Mouse (Mus musculus) midbrain, postnatal 0 days (tissue): ENCODE data around the gene Srp68. TPM values are rescaled to one million over a fixed set of nuclear protein-coding genes. Genes with fewer than 3 reads are reported as not detected.

ENCODE experiments used
- ATAC-seq: fragments of 200-750 bp; cut with Nextera tagmentation; 2 replicates; pipeline ENCODE4 v1.8.0; 2017; ENCODE audit warnings: moderate number of reproducible peaks, mild to moderate bottlenecking, moderate TSS enrichment, moderate library complexity; ENCODE audit not compliant: low FRiP score
- DNase-seq: peaks from one replicate; pipeline ENCODE4 v3.0.0-alpha.2; 2015; ENCODE audit warnings: low spot score
- H3K27ac ChIP-seq: fragments of 300-500 bp; sonication (generic); 2 replicates; pipeline ENCODE4 v1.5.1; 2014; ENCODE audit warnings: low read depth, mild to moderate bottlenecking, low read length, mixed read lengths
- H3K27me3 ChIP-seq: fragments of 300-500 bp; sonication (generic); 2 replicates; pipeline ENCODE4 v1.6.1; 2014; ENCODE audit warnings: low read length, control low read depth, mixed read lengths; ENCODE audit not compliant: insufficient read depth
- H3K36me3 ChIP-seq: fragments of 300-500 bp; sonication (generic); 2 replicates; pipeline ENCODE4 v1.6.1; 2014; ENCODE audit warnings: low read length, control low read depth, mixed read lengths; ENCODE audit not compliant: insufficient read depth
- H3K4me1 ChIP-seq: fragments of 300-500 bp; sonication (generic); 2 replicates; pipeline ENCODE4 v1.6.1; 2014; ENCODE audit warnings: mild to moderate bottlenecking, control low read depth, antibody characterized with exemption, low read length, mixed read lengths; ENCODE audit not compliant: insufficient read depth
- H3K4me2 ChIP-seq: fragments of 300-500 bp; sonication (generic); 2 replicates; pipeline ENCODE4 v1.6.1; 2014; ENCODE audit warnings: low read depth, mild to moderate bottlenecking, low read length, mixed read lengths; ENCODE audit not compliant: poor library complexity, severe bottlenecking
- H3K4me3 ChIP-seq: fragments of 300-500 bp; sonication (generic); 2 replicates; pipeline ENCODE4 v1.5.1; 2014; ENCODE audit warnings: low read depth, mild to moderate bottlenecking, low read length, moderate library complexity
- H3K9ac ChIP-seq: fragments of 300-500 bp; sonication (generic); replicated peaks from 2 replicates; pipeline ENCODE4 v1.6.1; 2014; ENCODE audit warnings: mild to moderate bottlenecking, low read length, moderate library complexity, mixed read lengths; ENCODE audit not compliant: poor library complexity, severe bottlenecking
- H3K9me3 ChIP-seq: fragments of 300-500 bp; sonication (generic); 2 replicates; pipeline ENCODE4 v1.6.1; 2016; ENCODE audit warnings: low read length, control low read depth
- CTCF ChIP-seq: IDR thresholded peaks from 2 replicates; pipeline ENCODE4 v1.5.1; 2016; ENCODE audit warnings: antibody characterized with exemption, mild to moderate bottlenecking
- WGBS: fragments of 180-500 bp; shearing (Covaris S2); extraction: QIAGEN DNeasy Blood & Tissue Kit; methylation state at CpG from one replicate; pipeline ENCODE4 v1.1.7; 2014; 5-methylcytosine and 5-hydroxymethylcytosine counted together
- polyA plus RNA-seq: library from polyadenylated mRNA; unstranded; fragments of >200 nt; fragmentation: Nextera tagmentation; extraction: Ambion mirVana; gene quantifications from 2 replicates; pipeline ENCODE4 v1.2.1, GENCODE M21; 2015
- total RNA-seq: library from RNA; depleted of rRNA; stranded (reverse); fragments of >200 nt; gene quantifications from 2 replicates; pipeline ENCODE4 v1.2.3, GENCODE M21; 2014

Srp68 gene
- total and polyA plus RNA-seq, 2 experiments from 2014 or later: 17.7 to 47.9 TPM

- 89% methylated on average over 8 of the region's 8 CpGs for WGBS
- H3K4me3 ChIP-seq: no peak overlapping the region
- DNase-seq: no peak
These were observed 39.1 kb downstream of the Srp68 start for GRCm38 (mm10) chr11:116234901-116235300.

GRCm38 (mm10) chr11:116232427-116232826, 41.6 kb downstream of the Srp68 start:
- H3K27me3 ChIP-seq: no peaks in the 10 kb centered on the region
- no peaks in the 10 kb centered on the region for H3K36me3 ChIP-seq
- H3K4me3 ChIP-seq: no peak overlapping the region
- DNase-seq: no peak
- no peaks in the 10 kb centered on the region for H3K4me1 ChIP-seq
- H3K9me3 ChIP-seq: no peaks in the 10 kb centered on the region
- H3K4me2 ChIP-seq: no peak overlapping the region
- ATAC-seq: no peak
- H3K9ac ChIP-seq: no peak overlapping the region
- H3K27ac ChIP-seq: no peak overlapping the region
- WGBS: 33% methylated on average over 16 of the region's 17 CpGs
- no peak for TF ChIP-seq CTCF

More at GRCm38 (mm10) chr11:116234901-116235300, 39.1 kb downstream of the Srp68 start:
- Histone ChIP-seq H3K36me3 (no peaks in the 10 kb centered on the region), H3K9ac (no peak overlapping the region), H3K9me3 (no peaks in the 10 kb centered on the region), H3K4me1 (no peaks in the 10 kb centered on the region), H3K4me2 (no peak overlapping the region), H3K27ac (no peak overlapping the region), H3K27me3 (peaks cover 6% of the 10 kb centered on the region; the same call in 1 of the 2 replicates)
- TF ChIP-seq CTCF: no peak
- no peak for ATAC-seq

DNA sequence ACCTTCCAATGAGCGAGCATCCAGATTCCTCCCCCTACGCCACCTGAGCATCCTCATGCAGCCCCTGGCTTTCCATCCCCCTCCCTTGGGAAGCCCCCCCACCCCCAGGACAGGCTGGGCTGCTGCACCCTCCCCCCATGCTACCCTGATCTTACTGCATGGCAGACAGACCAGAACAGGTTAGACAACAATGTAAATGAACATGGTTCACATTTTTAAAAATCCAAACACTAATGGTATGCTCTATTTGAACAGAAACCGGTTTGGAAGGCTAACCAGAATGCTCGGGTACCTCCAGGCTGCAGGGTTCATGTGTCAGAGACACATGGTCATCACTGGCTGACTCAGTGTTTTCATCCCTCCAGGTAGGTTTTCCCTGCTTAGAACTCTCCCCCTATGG, 45.3 kb downstream of the Srp68 start:
- TF ChIP-seq CTCF: no peak

DNA sequence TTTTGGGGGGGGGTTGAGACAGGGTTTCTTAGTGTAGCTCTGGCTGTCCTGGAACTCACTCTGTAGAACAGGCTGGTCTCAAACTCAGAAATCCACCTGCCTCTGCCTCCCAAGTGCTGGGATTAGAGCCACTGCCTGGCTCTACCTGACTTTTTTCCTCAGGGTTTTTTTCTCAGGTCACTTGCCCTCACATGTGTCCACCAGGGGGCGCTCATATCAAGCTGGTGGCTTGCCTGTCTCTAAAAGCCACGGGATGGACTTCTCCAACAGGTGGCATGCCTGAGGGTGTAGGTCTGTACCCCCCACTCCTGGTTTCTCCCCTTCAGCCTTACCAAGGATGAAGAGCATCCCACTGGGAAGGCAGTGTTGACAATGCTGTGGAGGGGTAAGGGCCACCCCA, 47.6 kb downstream of the Srp68 start:
- 2% methylated on average over 2 of the region's 2 CpGs for WGBS
- no peaks in the 10 kb centered on the region; the same call in 1 of the 2 replicates for H3K9me3 ChIP-seq
- no peak for ATAC-seq
- H3K27ac ChIP-seq: no peak overlapping the region
- H3K9ac ChIP-seq: no peak overlapping the region
- peak; percentile 65 for DNase-seq
- peaks cover 29% of the 10 kb centered on the region for H3K27me3 ChIP-seq
- no peak overlapping the region for H3K4me3 ChIP-seq
- no peaks in the 10 kb centered on the region for H3K36me3 ChIP-seq
- no peaks in the 10 kb centered on the region for H3K4me1 ChIP-seq
- H3K4me2 ChIP-seq: no peak overlapping the region
- TF ChIP-seq CTCF: peak; percentile 80

More for the DNA sequence above, 45.3 kb downstream of the Srp68 start:
- H3K36me3 ChIP-seq: no peaks in the 10 kb centered on the region
- H3K9ac ChIP-seq: no peak overlapping the region
- H3K4me1 ChIP-seq: no peaks in the 10 kb centered on the region
- no peak overlapping the region for H3K4me2 ChIP-seq
- WGBS: 87% methylated on average over 4 of the region's 4 CpGs
- ATAC-seq (no peak), DNase-seq (no peak)
- H3K27me3 ChIP-seq: peaks cover 7% of the 10 kb centered on the region
- no peak overlapping the region for H3K27ac ChIP-seq
- H3K9me3 ChIP-seq: no peaks in the 10 kb centered on the region
- H3K4me3 ChIP-seq: no peak overlapping the region

- no peak for ATAC-seq
- H3K36me3 ChIP-seq: no peaks in the 10 kb centered on the region
- H3K27me3 ChIP-seq: peaks cover 44% of the 10 kb centered on the region
- no peaks in the 10 kb centered on the region; the same call in 1 of the 2 replicates for H3K9me3 ChIP-seq
- WGBS: 17% methylated on average over 23 of the region's 23 CpGs
- H3K27ac ChIP-seq: no peak overlapping the region
- H3K4me3 ChIP-seq: peak overlapping the region; percentile 29
- H3K9ac ChIP-seq: no peak overlapping the region
- 0 out of 2 replicates have a peak, but pooled peaks cover 3% of the 10 kb centered on the region for H3K4me1 ChIP-seq
- DNase-seq: no peak
- H3K4me2 ChIP-seq: peak overlapping the region; percentile 43
- no peak for TF ChIP-seq CTCF
These were observed 51.3 kb downstream of the Srp68 start for GRCm38 (mm10) chr11:116222740-116223059.

GRCm38 (mm10) chr11:116221931-116222739, 51.9 kb downstream of the Srp68 start:
- H3K4me1 ChIP-seq: 0 out of 2 replicates have a peak, but pooled peaks cover 3% of the 10 kb centered on the region
- no peaks in the 10 kb centered on the region for H3K36me3 ChIP-seq
- WGBS: 12% methylated on average over 53 of the region's 53 CpGs
- H3K9me3 ChIP-seq: no peaks in the 10 kb centered on the region; the same call in 1 of the 2 replicates
- no peak overlapping the region for H3K9ac ChIP-seq
- ATAC-seq (no peak), DNase-seq (no peak)
- peaks cover 44% of the 10 kb centered on the region for H3K27me3 ChIP-seq
- H3K4me2 ChIP-seq: peak overlapping the region; percentile 43
- peak overlapping the region; percentile 29 for H3K4me3 ChIP-seq
- TF ChIP-seq CTCF: no peak
- H3K27ac ChIP-seq: no peak overlapping the region
